Mouse (Mus musculus): ENCODE results near the gene Pdzk1.

Pdzk1 gene

GRCm38 (mm10) chr3:96838996-96839645 lies 10.0 kb downstream of the Pdzk1 start:
- peak; percentile 69 for DNase-seq

DNA sequence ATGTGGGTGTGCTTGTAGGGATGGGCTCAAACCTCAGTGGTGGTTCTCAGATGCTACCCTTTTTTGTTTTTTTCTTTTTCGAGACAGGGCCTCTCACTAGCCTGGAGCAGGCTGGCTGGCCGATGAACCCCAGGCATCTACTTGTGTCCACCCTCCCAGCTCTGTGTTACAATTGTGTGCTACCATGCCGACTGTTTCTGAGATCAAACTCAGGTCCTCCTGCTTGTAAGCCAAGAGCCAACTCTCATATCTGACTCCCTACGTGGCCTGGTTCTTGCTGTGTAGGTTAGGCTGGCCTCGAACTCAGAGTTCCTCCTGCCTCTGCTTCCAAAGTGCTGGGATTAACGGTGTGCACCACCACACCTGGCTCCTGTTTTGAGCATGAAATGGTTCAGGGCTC lies 16.1 kb downstream of the Pdzk1 start:
- no peak for DNase-seq

DNA sequence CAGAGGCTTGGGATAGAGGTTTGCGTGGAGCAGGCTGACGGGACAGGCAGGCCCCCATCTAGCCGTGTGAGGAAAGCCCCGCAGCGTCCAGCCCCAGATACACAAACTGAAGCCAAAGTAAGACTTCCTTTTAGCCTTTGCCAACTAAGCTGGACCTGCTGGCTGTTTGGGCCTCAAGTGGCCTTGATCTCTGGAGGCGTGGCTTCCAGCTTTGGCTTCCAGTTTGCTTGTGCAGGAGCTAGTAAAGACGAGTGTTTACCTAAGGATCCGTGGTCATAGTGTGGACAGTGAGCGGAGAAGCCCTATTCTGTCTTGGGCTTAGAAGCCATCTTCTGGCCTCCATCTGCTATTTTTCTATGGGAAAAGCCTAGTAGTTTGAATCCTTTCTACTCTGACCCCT lies 16.7 kb downstream of the Pdzk1 start:
- no peak for DNase-seq

DNA sequence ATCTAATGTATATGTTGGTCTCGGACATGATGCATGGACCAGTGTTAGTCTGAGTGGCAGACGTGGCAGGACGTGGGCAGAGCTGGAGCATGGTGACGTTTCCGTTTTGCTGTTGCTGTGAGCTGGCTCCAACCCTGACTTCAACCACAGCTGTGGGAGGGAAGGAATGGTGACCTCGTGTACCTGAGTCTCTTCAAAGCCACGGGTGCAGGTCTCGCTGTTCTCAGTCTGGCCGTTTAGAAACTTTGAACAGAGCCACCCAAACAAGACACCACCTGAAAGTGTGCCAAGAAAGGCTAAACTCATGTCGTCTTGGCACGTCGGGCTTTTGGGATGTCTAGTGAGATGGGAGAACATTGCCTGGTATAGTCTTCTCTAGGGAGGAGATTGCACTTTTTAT lies 17.9 kb downstream of the Pdzk1 start:
- DNase-seq, result no peak

DNA sequence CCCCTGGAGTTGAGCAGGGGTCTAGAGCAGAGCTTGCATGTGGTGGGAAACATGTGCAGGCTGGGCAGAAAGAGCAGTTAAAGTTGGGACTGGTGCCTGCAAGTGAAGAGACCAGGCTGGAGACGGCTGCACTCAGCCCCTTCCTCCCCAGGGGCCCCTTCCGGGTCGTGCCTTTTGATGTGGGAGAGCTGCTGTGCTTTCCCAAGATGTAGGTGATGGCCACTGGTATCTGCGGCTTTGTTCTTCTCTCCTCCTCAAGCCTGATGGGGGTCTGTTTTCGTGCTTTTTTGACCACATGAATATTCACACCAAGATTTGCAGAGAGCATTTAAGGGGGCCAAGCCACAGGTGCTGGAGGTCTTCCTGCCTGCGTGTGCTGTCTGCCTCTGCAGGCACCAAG lies 18.6 kb downstream of the Pdzk1 start:
- no peak for DNase-seq

DNA sequence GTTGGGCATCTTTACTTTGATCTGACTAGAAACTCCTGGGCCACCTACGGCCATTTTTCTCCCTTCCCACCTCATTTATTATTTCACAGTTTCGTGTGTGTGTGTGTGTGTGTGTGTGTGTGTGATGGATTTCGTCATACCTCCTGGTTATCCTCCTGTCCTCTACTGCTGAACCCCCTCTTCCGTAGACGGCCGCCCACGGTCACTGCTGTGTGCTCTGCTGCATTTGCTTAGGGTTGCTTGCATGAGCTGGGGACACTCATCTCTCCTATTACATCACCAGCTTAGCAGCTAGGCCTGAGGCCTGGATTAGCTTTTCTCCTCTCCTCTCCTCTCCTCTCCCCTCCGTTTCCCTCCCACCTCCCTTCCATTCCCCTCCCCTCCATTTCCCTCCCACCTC lies 19.4 kb downstream of the Pdzk1 start:
- DNase-seq, result no peak

GRCm38 (mm10) chr3:96849168-96849727 lies 20.2 kb downstream of the Pdzk1 start:
- DNase-seq, result no peak

DNA sequence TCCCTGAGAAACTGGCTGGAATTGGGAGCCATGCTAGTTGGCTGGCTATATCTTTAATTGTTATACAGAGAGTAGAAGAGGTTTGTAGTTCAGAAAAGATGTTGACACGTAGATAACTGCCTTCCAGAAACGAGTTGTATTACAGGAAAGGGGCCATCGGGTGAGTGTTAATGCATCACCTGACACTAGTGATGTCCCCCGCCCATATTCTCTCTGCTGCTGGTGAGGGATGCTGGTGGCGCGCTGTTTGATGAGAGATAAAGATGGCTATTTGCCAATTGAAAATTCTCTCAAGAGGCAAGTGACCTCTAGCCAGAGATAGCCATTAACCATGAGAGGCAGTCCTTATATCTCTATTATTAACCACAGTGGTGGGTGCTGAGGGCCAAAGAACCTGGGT lies 23.5 kb downstream of the Pdzk1 start:
- DNase-seq, result no peak

GRCm38 (mm10) chr3:96854376-96854775 lies 25.3 kb downstream of the Pdzk1 start:
- no peak for DNase-seq

- DNase-seq, result no peak
These were observed 26.7 kb downstream of the Pdzk1 start for GRCm38 (mm10) chr3:96855833-96856232.

- DNase-seq, result no peak
These were observed 31.4 kb downstream of the Pdzk1 start for GRCm38 (mm10) chr3:96860498-96860897.

DNA sequence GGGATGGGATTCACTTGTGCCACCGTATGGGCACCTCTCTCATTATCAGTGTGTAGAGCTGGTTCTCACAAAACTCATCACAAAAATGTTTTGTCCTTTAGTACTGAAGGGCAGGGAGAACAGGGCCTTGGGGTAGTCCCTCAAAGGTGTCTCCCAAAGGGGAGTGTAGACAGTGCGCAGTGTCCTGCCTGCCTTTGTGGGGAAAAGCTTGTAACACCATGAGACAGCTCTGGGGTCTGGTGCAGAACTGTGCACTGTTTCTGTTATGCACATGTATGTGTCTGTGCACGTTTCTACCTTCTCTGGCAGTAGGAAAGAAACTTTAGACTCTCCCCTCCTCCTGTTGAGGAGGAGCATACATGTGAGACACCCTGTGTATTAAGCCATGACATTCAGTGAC lies 38.8 kb downstream of the Pdzk1 start:
- DNase-seq, result no peak

GRCm38 (mm10) chr3:96868566-96868965 lies 39.5 kb downstream of the Pdzk1 start:
- no peak for DNase-seq

DNA sequence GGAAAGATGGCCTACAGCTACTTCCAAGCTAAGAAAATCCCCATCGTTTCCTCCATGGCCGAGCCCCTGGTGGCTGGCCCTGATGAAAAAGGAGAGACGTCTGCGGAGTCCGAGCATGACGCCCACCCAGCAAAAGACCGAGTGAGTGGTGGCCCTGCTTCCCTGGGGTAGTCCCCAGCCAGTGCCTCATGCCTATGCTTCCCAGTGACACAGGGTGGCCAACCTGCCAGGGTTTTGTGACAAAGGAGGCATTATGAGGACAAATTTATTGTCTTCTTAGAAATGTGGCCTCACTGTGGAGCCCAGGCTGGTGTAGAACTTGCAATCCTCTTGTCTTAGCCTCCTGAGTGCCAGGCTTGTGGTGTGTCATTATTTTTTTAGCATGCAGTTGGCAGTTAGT lies 40.0 kb downstream of the Pdzk1 start:
- DNase-seq, result no peak

DNA sequence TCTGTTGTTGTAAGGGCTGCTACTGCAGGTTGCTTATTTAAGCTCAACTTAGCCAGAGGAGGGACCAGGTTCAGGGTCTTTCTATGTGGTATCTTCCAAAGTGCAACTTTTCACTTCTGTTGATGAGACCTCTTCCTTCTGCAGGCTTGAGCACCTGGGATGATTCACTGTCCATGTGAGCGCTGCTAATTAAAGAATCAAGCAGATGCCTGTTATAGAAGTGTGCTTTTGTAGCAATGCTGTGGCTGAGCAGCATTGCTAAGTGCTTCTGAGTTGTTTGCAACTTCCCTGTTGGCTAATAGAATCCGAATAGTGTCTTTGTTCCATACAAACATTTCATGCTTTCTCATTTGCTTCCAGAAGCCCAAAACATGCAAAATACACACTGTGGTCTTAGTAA lies 41.2 kb downstream of the Pdzk1 start:
- no peak for DNase-seq

DNA sequence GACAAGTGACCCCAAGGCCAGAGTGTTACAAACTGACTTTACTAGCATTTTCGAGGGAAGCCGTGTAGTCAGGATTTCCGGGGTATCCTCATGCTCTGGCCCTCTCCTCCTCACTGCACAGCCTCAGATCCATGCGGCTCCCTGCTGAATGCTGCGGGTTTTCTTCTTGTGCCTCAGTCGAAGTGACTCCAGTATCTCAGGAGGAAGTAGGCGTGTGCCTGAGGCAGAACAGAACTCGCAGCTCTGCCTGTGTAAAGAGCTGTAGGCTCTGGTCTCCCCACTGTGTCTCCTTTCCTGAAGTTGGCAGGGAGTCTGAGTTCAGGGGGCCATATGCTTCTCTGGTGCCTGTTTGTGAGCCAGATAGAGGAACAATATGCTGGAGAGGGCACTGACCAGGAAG lies 42.0 kb downstream of the Pdzk1 start:
- no peak for DNase-seq

DNA sequence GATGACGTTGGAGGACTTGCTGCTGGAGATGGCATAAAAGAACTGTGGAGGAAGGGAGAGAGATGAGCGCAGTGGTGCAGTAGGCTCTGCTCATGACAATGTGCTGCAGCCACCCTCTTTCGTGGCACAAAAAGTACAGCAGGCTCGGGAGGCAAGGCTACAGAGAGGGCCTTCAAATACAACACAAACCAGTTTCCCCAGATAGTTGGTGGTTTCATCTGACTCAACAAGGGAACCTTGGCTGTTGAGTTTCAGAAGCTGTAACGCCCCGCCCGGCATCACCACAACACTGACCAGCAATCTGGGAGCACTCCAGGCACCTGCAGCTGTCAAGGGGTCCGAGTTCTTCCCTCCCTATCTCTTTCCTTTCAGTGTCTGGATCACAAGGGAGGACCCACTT lies 43.4 kb downstream of the Pdzk1 start:
- DNase-seq, result no peak

DNA sequence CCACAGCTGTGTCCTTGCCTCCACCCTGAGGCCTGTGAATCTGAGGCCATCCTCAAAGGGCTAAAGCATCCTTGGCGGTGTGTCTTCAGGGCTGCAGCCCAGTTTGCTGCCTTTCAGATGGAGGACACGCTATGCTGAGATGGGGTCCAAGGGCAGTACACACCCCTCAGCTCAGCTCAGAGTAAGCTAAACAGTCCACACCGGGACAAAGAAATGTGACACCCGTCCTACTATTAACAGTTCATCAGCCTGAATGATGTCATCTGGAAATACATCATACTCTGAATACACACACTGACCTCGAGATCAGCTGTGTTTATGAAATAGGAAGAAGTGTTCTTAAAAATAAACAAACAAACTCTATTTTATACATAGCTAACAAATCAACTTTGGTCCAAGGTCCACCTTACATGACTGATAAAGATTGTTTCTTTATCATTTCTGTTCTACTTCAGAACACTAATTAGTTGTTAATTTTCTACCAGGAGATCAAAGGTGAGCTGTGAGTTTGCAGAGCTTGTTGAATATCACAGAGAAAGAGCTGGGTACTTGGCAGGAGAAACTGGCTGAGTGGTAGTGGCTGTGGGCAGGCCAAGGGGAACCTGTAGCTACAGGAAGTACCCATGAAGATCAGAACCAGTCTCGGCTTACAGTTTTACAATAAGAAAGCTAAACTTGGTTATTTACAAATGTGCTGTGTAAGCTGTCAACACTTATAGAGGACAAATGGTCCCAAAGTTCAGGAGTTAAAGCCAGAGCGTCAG lies 45.9 kb downstream of the Pdzk1 start:
- DNase-seq, result peak; percentile 48

DNA sequence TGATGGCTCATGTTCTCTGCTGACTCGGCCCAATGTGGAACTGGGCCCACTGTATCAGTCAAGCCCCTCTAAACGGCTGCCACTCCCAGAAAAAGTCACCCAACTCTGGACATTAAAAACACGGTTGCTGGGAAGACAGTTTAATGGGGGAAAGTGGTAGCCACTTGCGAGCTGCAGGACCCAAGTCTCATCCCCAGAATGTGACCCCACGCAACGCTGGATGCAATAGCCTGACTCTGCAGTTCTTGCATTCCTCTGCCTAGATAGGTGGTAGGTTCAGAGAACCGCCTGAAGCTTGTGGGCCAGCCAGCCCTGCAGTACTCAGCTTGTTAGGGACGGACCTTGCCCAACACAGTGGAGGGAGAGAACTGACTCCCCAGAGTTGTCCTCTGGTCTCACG lies 50.5 kb downstream of the Pdzk1 start:
- no peak for DNase-seq

DNA sequence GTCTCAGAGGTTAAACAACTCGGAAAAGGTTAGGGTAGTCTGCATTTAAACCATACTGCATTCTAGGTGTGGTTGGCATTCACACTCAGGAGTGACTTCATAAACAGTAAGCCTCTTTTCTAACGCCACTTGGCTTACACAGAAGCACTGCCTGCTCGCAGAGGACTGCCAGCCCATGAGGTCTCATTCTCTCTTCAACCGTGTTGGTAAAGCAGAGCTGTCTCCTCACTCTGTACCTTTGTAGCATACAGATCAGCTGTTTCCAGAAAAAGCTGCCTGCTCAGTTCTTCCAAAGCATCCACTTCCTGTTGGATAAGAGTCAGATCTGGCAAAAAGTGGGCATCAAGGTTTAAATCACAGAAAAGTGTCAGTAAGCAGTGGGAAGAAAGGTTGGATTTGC lies 51.3 kb downstream of the Pdzk1 start:
- no peak for DNase-seq

DNA sequence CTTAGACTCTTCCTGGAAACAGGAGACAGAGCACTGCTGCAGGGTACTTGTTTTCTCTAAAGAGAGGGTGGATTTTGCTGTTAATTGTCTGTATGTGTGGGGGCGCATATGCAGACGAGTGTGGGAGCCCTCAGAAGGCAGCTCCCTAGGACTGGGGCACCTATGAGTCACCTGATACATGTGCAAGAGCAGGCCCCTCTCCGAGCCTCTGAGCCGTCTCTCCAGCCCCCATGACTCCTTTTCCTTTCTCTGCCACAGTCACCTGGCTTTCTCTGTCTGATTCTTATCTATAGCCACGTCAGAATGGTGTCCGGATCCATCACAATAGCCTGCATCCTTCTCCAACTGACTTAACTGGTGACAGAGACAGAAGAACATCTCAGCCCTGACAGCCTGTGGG lies 52.5 kb downstream of the Pdzk1 start:
- DNase-seq, result no peak

GRCm38 (mm10) chr3:96882061-96882849 lies 53.2 kb downstream of the Pdzk1 start:
- DNase-seq, result no peak

DNA sequence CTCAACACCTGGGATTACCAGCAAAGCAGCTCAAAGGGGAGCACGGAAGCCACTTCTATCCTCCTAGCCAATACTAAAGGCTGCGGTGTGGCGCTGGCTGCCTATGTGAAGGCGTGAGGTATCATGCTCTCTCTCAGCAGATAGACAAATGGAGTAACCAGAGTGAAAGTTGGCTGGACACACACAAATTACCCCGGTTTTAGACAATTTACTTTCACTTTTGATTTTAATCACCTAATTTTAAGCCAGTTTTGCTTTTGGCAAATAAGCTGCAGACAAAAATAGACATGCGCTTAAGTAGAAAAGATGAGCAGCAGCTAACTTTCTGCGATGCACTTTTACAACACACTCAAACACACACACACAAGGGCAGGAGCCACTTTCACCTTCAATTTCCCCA lies 54.6 kb downstream of the Pdzk1 start:
- no peak for DNase-seq

All from kidney, postnatal 14 days (tissue).